Mouse (Mus musculus): ENCODE results near the gene Npcd. TPM values are rescaled to one million over a fixed set of nuclear protein-coding genes. Genes with fewer than 3 reads are reported as not detected.
"Not testable (repeated sequence)": the region's sequence is repeated elsewhere in the genome, so short reads cannot be mapped to it uniquely, and the experiment has no call there.

Gene Npcd
- total RNA-seq, 2 experiments from 2014 or later: 10.9 to 18.8 TPM

- peak in 1 of 2 experiments; percentile 87 for DNase-seq (ENCODE audit: low spot score in 2 of 2)
Measured at GRCm38 (mm10) chr15:79832064-79832900, 1.8 kb downstream of the Npcd start.

GRCm38 (mm10) chr15:79830388-79830787 lies 3.6 kb downstream of the Npcd start:
- peak in 1 of 2 experiments; percentile 92 for DNase-seq (ENCODE audit: low spot score in 2 of 2)

- no peak for DNase-seq (ENCODE audit: low spot score in 2 of 2)
Measured at GRCm38 (mm10) chr15:79829431-79829830, 4.6 kb downstream of the Npcd start.

- no peak for DNase-seq (ENCODE audit: low spot score in 2 of 2)
Measured at GRCm38 (mm10) chr15:79828366-79829035, 5.5 kb downstream of the Npcd start.

- DNase-seq (ENCODE audit: low spot score in 2 of 2): no peak
Measured at GRCm38 (mm10) chr15:79827778-79828210, 6.2 kb downstream of the Npcd start.

GRCm38 (mm10) chr15:79827061-79827777 lies 6.8 kb downstream of the Npcd start:
- DNase-seq (ENCODE audit: low spot score in 2 of 2): no peak

GRCm38 (mm10) chr15:79826221-79826935 lies 7.7 kb downstream of the Npcd start:
- DNase-seq (ENCODE audit: low spot score in 2 of 2): no peak

GRCm38 (mm10) chr15:79825146-79825825 lies 8.8 kb downstream of the Npcd start:
- peak in 1 of 2 experiments; percentile 47 for DNase-seq (ENCODE audit: low spot score in 2 of 2)

GRCm38 (mm10) chr15:79823588-79824280 lies 10.3 kb downstream of the Npcd start:
- DNase-seq (ENCODE audit: low spot score in 2 of 2): peak in 1 of 2 experiments; percentile 51

GRCm38 (mm10) chr15:79822265-79823199 lies 11.5 kb downstream of the Npcd start:
- DNase-seq (ENCODE audit: low spot score in 2 of 2): peak in 1 of 2 experiments; percentile 18

- DNase-seq (ENCODE audit: low spot score in 2 of 2): no peak
Measured at GRCm38 (mm10) chr15:79818325-79818724, 15.7 kb downstream of the Npcd start.

GRCm38 (mm10) chr15:79813666-79814258 lies 20.3 kb downstream of the Npcd start:
- DNase-seq (ENCODE audit: low spot score in 2 of 2): no peak

GRCm38 (mm10) chr15:79812840-79813239 lies 21.2 kb downstream of the Npcd start:
- DNase-seq (ENCODE audit: low spot score in 2 of 2): not testable (repeated sequence)

GRCm38 (mm10) chr15:79810997-79811396 lies 23.0 kb downstream of the Npcd start:
- no peak for DNase-seq (ENCODE audit: low spot score in 2 of 2)

GRCm38 (mm10) chr15:79810061-79810460 lies 24.0 kb downstream of the Npcd start:
- peak in 1 of 2 experiments; percentile 29 for DNase-seq (ENCODE audit: low spot score in 2 of 2)

- DNase-seq (ENCODE audit: low spot score in 2 of 2): no peak
Measured at GRCm38 (mm10) chr15:79808658-79809057, 25.4 kb downstream of the Npcd start.

- DNase-seq (ENCODE audit: low spot score in 2 of 2): no peak
Measured at GRCm38 (mm10) chr15:79808114-79808513, 25.9 kb downstream of the Npcd start.

GRCm38 (mm10) chr15:79807050-79807449 lies 27.0 kb downstream of the Npcd start:
- no peak for DNase-seq (ENCODE audit: low spot score in 2 of 2)

Measured in layer of hippocampus, adult 18-20 months (tissue).